Mouse (Mus musculus) kidney, postnatal 14 days (tissue): ENCODE results near the gene Enah.

ENCODE experiments used
- DNase-seq: peaks from one replicate; pipeline ENCODE4 v3.0.0; 2022; ENCODE audit warnings: mixed read lengths

Enah gene

DNA sequence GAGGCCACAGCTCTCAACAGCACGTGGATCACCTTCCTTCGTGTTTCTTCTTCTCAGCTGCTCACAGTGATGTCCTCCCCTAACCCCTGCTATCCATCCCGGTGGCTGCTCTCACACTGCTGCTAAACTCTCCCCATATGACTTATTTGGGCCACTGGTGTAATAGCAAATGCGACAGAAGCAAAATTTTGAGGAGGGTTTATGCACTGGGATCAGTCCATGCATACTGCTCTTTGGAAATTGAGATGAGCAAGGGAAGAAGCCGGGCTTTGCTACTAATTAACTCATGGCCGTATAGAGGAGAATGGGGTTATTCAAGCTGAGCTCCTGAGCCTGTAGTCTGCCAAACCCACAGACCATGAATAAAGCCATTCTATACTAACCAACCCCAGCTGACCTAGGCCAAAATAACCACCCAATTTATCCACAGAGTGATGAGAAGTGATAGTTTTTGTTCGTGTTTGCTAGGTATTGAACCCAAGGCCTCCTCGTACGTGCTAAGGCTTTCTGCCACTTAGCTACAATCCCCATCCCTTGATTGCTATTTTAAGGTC lies 7.7 kb upstream of the Enah start:
- no peak for DNase-seq

- DNase-seq: no peak
Measured at GRCm38 (mm10) chr1:182026821-182027220, 7.0 kb upstream of the Enah start.

- DNase-seq: no peak
Measured at GRCm38 (mm10) chr1:182026120-182026519, 6.3 kb upstream of the Enah start.

DNA sequence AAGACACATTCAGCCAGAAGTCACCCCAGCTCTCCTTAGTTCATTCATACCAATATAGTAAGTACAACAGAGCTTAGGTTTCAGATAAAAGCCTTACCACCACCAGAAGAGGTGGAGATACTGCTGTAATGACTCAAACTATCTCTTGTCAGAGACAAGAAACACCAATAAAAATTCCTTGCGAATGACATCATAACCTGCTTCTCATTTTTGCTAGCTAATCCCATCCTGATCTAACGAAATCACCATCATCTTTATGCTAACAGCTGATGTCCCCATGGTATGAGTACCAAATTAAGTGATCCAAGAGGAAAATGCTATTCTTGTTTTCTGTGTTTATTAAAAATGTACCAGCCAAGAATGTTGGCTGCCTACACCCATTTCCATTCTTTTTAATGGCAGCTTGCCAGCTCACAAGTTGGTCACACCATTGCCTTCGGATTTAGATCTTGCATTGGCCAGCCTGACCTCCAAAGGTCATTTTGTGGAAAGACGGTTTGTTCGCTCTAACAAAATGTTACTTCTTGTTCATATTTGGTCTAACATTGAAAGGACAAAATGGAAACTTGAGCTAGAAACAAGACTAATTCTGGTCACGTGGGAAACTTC lies 2.0 kb upstream of the Enah start:
- DNase-seq: peak; percentile 50

GRCm38 (mm10) chr1:182020831-182021460 lies 1.2 kb upstream of the Enah start:
- peak; percentile 28 for DNase-seq

DNA sequence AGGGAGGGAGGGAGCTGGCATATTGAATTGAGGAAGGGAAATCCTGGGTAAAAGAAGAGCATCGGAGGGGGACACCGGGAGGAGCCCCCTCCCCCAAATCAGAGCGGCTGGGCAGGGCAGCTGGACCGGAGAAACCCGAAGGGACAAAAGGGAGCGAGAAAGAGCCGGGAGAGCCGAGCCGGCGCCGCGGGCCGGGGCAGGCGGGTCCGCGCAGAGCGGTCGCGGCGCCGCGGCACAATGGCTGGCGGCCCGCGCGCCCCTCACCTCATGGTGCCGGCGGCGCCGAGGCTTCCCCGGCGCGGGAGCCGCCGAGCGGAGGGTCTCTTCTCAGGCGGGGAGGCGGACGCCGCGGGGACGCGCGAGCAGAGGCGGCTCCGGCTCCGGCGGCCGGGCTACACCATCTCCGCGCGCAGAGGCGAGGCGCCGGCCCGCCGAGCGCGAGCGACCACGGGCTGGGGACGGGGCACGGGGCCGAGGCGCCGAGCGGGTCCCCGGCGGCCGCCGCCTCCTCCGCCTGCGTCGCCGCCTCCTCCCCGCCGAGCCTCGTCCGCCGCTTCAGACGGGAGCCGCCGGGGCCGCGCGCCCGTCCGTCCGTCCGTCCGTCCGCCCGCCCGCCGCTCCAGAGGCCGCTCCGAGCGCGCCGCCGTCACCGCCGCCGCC lies 394 bp downstream of the Enah start:
- no peak for DNase-seq

DNA sequence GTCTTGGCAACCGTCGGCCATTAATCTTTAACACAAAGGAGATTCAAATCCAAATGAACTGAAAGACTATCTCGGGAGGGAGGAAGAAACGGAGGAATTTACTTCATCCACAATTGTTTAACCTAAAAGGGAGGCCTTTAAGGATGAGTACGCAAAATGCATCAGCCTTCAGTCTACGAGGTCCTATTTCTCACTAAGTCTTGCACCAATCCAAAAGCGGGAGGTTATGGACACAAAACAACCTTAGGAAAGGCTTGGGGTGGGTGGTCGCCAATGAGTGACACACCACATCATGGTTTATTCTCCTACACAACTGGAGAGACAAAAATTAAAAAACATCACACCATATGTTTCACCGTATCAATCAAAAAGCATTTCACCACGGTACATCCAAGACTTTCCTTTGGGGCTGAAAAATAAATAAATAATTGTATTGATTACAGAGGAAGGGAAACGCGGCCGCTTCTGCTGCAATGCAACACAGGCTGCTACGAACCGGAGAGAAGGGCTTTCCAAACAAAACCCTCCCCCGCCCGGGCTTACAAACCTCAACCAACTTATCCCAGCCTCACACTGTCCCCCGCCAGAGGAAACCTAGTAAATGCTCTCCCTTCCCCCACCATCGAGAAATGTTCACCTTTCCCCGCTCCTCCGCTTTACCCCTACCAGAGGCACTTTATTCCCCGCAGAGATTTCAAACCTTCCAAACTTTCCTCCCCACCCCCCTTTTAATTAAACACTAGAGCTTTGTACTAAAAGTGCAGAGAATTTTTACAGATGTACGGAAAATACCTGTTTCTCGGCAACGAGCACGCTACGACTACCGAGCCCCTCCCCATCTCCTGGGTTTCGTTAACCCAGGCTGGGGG lies 1.2 kb downstream of the Enah start:
- DNase-seq: peak; percentile 49

DNA sequence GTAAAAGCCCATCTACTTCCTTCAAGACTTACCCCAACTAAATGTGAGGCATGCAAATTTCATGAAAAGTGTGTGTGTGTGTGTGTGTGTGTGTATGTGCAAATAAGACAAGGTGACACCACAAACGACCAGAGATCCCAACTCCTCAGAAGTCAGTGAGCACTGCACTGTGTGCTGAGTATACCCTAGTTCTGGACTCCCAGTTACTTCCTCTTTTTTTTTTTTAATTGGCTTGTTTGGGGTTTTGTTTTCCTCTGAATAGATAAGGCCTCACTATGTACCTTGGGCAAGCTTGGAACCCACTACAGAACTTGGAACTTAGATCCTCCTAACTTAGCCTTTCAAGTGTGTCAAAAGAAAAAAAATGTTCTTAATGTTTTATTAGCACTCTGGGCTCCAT lies 14.0 kb downstream of the Enah start:
- no peak for DNase-seq

DNA sequence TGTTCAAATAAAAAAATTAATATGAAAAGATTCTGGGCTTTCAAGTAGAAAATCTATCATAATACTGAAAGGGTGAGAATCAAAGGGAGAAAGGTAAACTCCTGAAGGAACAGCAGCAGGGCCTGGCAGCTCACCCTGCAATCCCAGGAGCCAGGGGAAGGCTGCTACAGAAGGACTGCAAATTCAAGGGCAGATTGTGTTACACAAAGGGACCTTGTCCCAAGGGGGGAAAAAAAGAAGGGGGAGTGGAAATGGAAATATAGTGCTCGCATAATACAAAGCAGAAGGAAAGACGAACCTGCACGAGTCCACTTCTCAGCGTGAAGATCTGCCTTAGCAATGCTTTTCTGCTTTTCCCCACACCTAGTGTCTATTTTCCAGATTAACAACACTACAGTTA lies 21.1 kb downstream of the Enah start:
- no peak for DNase-seq

DNA sequence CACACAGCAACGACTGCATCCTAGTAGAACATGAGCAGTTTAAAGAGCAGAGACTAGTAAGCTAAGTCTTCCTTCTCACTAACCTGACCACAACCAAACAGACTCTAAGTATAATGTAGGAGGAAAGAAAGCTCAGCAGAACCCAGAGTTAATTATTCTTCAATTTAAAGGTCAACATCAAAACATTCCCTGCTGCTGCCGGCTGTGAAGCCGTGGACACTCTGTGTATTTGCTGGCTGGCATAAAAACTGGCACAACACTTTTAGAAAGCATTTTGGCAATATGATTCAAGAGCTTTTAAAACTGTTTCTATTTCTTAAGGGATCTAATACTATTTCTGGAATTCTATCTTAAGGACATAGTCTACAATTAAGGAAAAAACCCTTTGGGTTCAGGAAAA lies 22.0 kb downstream of the Enah start:
- peak; percentile 30 for DNase-seq

- no peak for DNase-seq
Measured at GRCm38 (mm10) chr1:181993597-181993996, 26.2 kb downstream of the Enah start.

- no peak for DNase-seq
Measured at GRCm38 (mm10) chr1:181988367-181988766, 31.4 kb downstream of the Enah start.

DNA sequence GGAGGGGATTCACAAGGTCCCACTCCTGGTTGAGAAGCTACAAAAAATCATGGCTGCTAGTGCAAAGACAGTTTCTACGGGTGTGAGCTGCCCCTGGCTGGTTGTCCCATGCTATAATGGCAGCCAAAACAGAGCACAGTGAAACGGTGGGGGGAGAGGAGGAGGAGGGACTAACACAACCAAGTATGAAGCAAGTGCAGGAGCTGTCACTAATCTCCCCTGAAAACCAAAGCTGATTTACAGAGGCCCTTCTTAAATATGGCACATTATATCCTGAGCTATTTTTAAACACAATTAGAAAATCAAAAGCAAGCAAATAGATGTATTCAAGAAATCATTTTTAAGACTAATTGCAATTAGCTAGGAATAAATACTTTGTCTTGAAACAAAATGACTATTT lies 32.6 kb downstream of the Enah start:
- DNase-seq: no peak

- no peak for DNase-seq
Measured at GRCm38 (mm10) chr1:181985880-181986279, 33.9 kb downstream of the Enah start.

DNA sequence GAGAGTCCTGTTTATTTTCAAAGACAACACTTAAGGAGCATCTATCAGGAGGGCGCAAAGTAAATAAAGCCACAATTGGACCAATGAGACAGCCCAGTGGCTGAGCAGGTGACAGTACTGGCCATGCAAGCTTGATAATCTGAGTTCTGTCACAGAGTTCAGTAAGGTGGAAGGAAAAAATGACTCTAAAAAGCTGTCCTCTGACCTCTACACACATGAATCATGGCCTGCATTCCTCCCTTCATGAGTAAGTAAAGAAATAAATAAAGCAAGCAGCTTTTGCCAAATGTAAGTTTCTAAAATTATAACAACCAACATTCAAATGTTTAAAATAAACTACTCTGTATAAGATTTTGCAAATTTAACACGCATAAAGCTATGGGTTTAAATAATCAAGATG lies 35.0 kb downstream of the Enah start:
- DNase-seq: no peak

- no peak for DNase-seq
Measured at GRCm38 (mm10) chr1:181980017-181980719, 39.6 kb downstream of the Enah start.

DNA sequence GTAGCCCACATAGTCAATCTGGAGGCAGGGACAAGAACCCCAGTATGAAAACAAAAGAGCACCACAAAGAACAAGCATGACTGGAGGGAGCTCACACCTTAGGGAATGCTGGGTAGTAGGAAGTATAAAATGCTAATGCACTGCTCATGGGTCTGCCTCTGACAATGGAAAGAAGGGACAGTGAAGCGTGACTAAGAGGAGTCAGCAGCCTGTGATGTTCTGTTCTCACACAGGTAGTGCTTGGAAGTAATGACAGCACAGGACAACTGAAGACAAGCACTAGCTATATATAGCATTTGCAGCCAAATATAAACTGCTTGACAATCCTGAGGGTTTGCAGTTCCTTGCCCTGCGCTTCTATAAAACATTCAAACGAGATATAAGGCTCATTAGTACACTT lies 44.3 kb downstream of the Enah start:
- DNase-seq: no peak

GRCm38 (mm10) chr1:181974897-181975296 lies 44.9 kb downstream of the Enah start:
- DNase-seq: no peak

DNA sequence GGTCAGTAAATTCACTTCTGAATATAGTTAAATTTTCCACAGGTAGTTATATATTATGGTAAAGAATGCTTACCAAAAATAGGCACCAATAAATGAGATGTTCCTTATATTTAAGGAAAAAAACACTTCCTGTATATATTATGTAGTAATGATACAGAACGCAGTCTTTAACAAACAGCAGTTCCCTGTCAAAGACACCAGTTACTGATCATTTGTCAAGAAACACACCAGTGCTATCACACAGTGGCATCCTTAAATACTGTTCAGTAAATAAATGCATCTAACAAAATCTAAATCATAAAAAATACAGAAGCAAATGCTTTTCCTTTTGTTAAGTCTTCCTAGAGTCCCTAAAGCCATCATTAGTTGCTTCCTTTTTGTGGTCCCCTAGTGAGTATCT lies 54.5 kb downstream of the Enah start:
- DNase-seq: no peak

DNA sequence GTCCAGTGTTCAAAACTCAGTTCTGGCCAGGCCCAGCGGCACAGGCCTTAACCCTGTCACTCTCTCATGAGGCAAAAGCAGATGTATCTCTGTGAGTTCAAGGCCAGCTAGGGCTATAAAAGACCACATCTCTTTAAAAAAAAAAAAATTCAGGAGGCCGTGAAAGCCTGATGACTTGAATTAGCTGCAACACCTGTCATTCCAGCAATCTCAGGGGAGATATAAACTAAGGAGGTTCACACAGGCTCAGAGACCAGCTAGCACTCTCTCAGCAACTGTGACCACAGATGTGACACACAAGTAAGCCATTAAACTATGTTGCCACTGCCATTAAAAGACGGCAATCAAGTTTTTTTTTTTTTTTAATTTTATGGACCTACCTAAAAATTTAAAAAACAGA lies 56.0 kb downstream of the Enah start:
- DNase-seq: no peak

DNA sequence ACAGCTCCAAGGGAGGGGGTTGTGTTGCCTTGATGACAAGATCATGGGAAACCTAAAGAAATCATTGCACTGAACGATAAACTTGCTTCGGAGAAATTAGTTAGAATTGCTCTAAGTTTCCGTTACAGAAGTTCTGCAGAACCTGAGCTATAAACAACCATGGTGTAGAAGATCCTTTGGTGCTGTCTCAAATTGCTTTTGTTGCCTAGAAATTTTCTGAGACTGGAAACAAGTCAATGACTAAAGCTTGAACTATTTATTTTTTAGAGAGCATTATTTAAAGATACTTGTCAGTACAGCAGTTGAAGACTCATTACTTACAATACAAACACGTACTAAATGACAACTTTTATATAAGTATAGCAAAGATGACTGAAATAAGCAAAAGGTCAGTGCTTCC lies 56.4 kb downstream of the Enah start:
- DNase-seq: no peak

DNA sequence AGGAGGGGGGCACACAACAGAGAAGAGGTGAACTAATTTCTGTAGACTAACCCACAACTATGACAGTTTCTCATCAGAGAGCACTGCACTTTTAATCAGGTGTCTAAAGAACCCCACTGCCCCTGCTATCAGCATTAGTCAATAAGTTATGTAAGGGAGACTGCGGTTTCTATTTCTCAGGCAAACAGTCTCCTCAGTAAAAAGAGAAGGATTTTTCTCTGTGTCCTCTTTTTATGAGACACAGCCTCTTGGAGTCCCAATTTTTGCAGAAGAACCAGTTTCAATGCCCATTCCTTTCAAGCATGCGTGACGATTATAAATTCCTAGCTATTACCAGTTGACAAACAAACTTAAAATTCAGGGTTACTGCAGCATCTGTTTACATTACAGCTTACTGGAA lies 59.4 kb downstream of the Enah start:
- DNase-seq: no peak

DNA sequence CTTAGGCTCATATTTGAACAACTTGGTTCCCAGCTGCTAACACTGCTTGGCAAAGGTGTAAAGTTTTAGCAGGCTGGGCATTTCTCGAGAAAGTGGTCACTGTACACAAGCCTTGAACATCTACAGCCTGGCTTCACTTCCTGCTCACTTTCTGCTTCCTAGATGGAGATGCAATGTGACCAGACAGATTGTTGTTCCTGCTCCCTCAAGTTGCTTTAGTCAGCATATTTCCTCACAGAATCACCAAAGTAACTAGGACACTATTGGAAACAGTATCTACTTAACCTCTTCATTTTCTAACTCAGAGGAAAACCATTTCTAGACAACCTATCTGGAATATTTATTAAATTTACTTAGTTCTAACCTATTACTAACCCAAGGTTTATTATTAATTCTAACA lies 61.4 kb downstream of the Enah start:
- DNase-seq: no peak
